Mouse (Mus musculus): Measurements from ENCODE around the gene Nfatc3.

Gene Nfatc3

DNA sequence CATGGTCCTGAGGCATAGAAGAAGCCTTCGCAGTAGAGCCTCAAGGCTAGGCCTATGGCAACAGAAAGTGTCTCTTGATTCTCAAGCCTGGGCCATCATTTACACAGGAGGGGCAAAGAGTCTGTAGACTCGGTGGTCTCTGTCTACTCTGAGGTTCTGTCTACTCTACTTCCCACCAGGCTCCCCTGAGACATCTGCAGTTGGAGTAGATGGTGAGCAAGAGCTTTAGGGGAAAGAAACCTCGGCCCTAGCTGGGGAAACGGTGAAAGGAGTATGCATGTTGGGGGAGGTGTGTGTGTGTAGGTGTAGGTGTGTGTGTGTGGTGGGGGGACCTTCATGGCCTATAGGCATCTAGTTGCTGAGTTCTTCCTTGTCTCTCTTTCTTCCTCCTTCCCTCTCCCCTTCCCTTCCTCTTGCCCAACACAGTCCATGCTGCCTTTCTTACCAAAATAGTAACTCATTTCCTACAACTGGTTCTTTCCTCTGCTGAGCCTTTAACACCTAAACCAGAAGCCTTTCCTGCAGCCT, 2.1 kb upstream of the Nfatc3 start:
- no peak for DNase-seq (ENCODE audit: low spot score in 2 of 2)

DNA sequence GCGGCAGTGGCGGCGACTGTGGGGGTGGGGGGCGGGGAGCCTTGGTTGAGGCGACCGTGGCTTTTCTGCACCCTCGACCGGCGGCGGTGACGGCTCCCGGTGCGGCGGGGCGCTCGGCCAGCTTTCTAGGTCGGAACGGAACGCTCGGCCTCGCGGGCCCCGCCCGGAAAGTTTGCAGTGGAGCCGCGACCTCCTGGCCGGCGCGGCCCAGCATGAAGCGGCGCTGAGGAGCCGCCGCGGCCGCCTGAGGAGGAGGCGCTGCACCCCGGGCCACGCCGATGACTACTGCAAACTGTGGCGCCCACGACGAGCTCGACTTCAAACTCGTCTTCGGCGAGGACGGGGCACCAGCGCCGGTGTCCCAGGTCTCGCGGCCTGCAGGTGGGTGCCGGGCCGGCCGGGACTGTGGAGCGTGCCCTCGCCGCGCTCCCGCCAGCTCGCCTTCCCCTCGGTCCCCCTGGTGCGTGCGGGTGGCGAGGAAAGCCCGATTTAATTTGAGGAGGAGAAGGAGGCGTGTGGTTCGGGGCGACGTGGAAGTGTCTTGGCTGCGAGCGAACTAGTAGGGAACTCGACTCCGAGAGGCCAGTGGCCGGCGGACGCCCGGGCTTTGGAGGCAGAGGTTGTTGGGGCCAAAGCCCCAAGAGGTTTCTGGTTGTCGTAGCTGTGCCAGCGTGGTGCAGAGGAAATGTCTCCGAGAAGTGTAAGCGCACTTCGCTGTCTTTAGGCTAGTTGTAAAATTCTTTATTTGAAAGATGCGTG, 1.2 kb downstream of the Nfatc3 start:
- DNase-seq (ENCODE audit: low spot score in 2 of 2), result peak in 1 of 2 experiments; percentile 44

DNA sequence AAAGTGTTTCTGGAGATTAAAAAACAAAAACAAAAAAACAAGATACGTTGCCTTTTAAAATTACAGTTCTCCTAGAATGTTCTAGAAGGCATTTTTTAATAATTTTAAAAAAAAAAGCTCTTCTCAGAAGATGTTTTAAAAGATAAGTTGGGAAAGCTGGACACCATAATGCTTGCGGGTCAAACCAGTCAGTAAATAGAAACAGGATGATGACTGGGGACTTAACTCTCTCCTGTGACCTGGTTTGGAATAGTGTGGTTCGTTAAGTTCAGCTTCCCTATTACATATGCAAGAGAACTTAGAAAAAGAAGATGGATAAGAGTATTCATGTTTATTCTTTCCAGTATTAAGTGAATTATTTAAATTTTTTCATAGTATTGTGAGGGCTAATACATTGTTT, 1.9 kb downstream of the Nfatc3 start:
- no peak for DNase-seq (ENCODE audit: low spot score in 2 of 2)

DNA sequence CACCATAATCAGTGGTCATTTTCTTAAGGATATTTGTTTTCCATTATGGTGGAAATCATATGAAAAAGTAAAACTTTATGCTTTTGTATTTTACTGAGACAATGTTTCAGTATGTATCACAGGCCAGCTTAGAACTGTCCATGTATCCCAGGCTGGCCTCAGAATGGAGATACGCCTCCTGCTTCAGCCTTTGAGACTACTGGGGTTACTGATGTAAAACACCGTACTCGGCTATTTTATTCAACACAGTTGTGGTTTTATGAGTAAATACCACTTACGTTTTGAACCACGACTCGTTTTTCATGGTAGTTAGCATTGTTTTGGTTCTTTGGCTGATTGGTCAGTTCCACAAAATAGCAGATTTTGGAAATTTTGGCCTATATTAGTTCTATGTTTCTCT, 3.0 kb downstream of the Nfatc3 start:
- DNase-seq (ENCODE audit: low spot score in 2 of 2), result no peak

DNA sequence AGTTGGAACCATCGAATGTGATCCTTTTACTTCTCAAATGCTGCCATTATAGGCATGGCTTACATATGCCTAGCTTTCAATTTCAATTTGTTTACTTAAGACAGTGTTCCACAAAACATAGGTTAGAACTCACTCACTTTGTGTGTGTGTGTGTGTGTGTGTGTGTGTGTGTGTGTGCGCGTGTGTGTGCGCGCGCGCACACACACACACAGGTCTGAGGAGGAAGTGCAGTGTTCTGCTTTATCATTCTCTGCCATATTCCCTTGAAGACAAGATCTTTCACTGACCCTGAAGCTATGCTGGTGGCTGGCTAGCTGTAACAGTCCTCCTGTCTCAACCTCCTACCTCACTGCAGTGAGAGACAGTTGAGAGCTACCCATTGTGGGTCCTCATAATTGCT, 4.4 kb downstream of the Nfatc3 start:
- DNase-seq (ENCODE audit: low spot score in 2 of 2), result no peak

DNA sequence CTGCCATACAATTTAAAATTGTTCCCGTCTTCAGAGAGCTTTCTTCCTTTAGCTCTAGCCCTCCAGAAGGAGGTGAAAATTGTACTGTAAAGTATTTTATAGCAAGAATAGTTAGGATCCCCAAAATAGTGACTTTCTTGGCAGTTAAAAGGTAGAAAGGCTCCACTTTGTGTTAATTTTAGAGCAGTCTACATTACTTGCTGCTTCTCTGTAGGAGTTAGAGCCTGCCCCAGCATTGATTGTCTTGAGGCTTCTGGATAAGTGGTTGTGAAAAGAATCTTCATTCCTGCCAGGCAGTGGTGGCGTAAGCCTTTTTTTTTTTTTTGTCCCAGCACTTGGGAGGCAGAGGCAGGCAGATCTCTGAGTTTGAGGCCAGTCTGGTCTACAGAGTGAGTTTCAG, 8.1 kb downstream of the Nfatc3 start:
- no peak for DNase-seq (ENCODE audit: low spot score in 2 of 2)

DNA sequence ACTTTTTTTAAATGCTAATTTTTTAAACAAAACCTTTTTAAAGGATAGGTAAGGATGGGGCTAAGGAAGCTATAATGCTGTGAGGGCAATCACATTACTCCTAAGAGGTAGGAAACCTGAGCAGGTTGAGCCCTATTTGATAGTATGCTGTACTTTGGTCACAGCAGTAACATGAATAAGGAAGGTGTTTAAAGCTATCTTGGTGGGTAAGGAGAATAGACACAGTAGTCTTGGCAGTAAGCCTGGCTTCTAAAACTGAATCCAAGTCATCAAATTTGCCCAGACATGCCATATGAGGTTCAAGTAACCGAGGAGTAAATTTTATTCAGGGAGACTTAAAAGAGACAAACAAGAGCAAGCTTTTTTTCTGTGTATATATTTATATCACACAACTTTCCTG, 10.9 kb downstream of the Nfatc3 start:
- DNase-seq (ENCODE audit: low spot score in 2 of 2), result no peak

DNA sequence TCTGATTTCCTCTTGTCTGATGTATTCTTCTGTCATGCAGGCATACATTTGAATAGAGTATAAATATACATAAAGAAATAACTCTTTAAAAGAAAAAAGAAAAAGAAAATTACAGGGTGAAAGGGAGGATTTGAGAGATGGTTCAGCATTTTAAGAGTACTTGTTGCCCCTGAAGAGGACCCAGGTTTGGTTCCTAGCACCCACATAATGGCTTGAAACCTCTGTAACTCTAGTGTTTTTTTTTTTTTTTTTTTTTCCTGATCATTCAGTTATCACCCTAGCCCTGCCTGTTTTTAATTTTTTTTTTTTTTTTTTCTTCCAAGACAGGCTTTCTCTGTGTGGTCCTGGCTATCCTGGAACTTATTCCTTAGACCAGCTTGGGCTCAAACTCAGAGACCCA, 13.5 kb downstream of the Nfatc3 start:
- no peak for DNase-seq (ENCODE audit: low spot score in 2 of 2)

DNA sequence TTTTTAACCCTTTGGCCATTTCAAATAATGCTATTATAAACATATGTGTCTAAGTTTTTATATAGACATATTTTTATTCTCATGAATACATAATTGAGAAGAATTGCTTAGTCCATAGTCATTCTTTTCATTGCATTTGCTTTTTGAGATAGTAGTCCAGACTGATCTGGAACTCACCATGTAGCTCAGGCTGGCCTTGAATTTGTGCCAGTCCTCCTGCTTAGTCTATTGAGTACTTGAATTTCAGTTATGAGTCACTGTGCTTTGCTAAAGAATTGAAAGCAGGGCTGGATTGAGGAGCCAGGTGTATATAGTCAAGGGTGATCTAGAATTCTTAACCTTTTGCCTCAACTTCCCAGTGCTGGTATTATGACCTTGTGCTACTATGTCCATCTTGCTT, 15.6 kb downstream of the Nfatc3 start:
- DNase-seq (ENCODE audit: low spot score in 2 of 2), result no peak

DNA sequence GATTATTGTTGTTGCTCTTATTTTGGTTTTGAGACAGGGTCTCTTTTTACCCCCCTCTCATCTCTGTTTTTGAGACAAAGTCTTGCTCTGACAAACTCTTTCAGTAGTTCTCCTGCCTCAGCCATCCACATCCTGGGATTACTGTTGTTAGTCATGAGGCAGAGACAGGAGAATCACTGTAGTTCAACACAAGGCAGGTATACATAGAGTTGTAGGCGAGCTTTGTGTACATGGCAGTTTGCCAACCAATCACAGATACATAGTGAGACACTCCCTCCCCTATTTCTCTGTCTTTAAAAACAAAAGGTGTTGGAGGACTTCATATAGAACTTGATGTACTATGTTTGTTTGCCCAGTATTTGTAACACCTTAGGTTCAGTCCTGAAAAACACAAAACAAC, 16.0 kb downstream of the Nfatc3 start:
- DNase-seq (ENCODE audit: low spot score in 2 of 2), result no peak

DNA sequence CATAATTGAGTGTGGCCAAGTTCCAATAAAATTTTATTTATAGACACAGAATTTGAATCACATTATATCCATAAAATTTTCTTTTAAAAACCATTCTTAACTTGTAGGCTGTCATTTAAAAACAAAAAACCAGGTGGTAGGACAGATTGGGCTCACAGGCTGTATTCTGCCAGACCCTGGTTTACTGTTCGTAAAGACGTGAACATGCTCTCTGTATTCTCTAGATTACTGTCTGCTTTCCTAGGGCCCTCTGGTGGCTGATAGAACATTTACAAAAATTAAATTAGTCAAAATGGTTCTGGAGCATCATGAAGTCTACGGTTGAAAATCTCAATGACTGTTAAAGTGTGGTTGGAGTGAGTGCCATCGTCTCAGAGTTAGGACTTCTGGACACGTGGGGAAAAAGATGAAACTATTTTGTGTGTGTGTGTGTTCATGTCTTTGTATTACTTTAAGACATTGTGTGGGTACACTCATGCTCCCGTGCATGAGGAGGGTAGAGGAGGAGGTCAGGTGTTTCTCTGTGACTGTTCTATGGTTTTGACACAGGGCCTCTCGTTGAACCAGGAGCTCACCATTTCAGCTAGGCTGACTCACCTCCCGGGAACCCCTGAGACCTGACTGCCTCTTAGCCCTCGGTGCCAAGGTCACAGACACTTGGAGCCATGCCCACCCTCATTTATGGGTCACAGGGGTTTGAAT, 16.7 kb downstream of the Nfatc3 start:
- DNase-seq (ENCODE audit: low spot score in 2 of 2), result no peak

DNA sequence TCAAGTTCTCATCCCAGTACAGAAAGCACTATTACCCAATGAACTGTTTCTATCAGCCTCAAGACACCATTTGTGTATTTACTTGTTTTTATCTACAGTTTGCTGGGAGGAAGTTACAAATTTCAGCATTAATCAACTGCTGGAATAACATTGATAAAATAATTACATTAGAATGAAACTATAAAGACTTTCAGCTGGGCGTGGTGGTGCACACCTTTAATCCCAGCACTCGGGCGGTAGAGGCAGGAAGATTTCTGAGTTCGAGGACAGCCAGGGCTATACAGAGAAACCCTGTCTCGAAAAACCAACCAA, 17.2 kb downstream of the Nfatc3 start:
- DNase-seq (ENCODE audit: low spot score in 2 of 2), result no peak

DNA sequence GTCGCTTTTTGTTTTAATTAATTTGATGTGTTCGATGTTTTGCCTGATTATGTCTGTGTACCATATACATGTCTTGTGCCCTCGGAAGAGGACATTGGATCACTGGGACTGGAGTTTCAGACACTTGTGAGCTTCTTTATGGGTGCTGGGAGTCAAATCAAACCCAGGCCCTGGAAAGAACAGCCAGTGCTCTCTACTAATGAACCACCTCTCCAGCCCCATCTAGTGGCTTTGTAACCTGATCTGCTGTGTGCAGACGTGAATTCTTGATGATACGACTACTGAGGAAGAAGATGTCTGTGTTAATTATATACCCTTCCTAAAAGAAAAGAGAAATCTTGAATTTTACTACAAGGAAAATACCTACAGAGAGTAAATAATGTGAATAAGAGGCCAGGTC, 18.0 kb downstream of the Nfatc3 start:
- no peak for DNase-seq (ENCODE audit: low spot score in 2 of 2)

DNA sequence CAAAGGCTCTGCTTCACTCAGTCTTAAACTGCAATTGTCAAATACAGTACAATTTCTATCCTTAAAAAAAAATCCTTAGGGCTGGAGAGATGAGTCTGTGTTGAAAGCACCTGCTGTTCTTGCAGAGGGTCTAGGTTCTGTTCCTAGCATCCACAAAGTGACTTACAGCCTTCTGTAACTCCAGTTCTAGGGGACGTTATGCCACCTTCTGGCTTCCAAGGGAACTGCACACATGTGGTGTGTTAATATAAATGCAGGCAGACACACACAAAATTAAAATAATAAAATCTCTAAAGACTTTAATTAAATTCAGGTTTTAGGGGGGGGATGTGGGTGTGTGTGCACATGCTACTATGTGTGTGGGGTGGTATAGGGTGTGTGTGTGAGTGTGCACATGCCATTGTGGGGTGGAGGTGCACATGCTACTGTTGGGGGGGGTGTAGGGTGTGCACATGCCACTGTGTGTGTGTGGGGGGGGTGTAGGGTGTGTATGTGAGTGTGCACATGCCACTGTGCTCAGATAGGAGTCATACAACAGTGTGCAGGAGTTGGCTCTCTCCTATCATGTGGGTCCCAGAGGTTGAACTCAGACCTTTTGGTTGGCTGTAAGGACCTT, 18.9 kb downstream of the Nfatc3 start:
- DNase-seq (ENCODE audit: low spot score in 2 of 2), result no peak

DNA sequence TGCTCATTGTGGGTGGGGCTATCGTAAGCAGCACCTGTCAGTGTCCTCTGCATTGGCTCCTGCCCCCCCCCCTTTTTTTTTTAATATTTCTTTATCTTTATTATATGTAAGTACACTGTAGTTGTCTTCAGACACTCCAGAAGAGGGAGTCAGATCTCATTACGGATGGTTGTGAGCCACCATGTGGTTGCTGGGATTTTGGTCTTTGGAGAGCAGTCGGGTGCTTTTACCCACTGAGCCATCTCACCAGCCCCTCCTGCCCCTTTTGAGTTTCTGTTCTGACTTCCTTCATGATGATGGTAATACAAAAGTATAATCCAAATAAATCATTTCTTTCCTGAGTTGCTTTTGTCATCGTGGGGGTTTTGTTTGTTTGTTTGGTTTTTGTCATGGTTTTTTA, 43.7 kb downstream of the Nfatc3 start:
- DNase-seq (ENCODE audit: low spot score in 2 of 2), result no peak

DNA sequence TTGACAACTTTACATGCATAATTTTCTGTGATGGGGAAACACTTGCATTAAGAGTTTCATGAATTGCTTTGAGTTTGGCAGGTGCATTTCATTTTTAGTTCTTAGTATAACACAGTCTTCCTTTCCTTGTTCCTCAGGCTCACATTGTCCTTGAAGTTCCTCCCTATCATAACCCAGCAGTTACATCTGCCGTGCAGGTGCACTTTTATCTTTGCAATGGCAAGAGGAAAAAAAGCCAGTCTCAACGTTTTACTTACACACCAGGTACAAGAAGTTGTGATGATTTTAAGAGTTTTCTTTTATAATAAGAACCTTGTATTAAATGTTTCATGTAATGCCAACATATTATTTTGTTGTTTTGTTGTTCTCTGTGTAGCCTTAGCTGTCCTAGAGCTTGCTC, 45.2 kb downstream of the Nfatc3 start:
- no peak for DNase-seq (ENCODE audit: low spot score in 2 of 2)

DNA sequence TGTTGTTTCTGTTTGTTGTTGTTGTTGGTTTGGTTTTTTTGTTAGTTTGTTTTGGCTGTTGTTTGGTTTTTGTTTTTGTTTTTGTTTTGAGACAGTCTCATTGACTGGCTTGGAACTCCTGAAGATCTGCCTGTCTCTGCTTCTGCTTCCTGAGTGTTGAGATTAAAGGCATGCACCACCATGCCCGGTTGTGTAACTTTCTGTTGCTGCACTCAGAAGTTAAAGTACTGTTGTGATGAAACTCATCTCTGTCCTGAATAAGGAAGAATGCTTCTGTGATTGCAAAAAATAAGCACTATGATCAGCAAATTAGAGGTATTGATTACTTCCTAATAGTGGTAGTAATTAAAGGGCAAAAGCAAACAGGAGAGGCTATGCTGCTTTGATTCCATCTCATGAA, 47.6 kb downstream of the Nfatc3 start:
- no peak for DNase-seq (ENCODE audit: low spot score in 2 of 2)

DNA sequence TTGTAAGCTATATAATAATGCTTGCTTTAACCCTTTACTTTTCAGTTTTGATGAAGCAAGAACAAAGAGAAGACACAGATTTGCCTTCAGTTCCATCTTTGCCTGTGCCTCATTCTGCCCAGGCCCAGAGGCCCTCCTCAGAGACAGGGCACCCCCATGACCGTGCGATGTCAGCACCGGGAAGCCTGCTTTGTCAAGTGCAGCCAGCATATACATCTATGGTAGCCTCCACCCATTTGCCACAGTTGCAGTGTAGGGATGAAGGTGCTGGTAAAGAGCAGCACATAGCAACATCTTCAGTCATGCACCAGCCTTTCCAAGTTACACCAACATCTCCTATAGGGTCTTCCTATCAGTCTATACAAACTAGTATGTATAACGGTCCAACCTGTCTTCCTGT, 49.4 kb downstream of the Nfatc3 start:
- no peak for DNase-seq (ENCODE audit: low spot score in 2 of 2)

DNA sequence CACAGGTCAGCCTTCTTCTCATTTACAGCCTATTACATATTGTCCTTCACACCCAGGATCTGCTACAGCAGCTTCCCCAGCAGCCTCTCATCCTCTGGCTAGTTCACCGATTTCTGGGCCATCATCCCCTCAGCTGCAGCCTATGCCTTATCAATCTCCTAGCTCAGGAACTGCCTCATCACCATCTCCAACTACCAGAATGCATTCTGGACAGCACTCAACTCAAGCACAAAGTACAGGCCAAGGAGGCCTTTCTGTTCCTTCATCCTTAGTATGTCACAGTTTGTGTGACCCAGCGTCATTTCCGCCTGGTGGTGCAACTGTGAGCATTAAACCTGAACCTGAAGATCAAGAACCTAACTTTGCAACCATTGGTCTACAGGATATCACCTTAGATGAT, 50.1 kb downstream of the Nfatc3 start:
- no peak for DNase-seq (ENCODE audit: low spot score in 2 of 2)

DNA sequence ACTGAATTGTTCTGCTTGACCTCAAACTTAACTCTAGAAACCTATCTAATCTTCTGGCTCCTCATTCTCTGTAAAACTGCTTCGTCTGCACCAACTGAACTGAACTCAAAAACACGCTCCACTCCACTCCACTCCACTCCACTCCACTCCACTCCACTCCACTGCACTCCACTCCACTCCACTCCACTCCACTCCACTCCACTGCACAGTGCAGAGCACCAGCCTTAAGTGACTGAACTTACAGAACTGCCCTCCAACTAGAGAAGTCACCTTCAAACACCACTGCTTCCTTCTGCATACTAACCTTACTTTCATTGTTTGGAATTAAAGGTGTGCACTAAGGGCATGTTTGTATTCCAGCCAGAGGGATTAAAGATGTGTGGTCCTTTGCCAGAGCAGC, 53.4 kb downstream of the Nfatc3 start:
- DNase-seq (ENCODE audit: low spot score in 2 of 2), result no peak

DNA sequence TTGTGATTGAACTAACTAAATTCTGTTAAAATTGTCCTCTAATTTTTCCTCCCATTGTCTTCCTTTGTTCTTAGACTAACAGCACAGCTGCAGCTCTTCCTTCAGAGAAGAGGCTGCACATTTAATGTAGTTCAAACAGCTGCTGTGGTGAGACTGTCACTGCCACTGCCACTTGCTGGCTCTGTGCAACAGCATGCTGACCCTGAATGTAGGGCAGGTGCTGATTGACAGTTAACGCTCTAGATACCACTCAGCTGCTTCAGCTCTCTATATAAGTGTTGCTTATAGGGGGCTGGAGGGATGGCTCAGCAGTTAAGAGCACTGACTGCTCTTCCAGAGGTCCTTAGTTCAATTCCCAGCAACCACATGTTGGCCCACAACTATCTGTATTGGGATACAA, 53.9 kb downstream of the Nfatc3 start:
- no peak for DNase-seq (ENCODE audit: low spot score in 2 of 2)

DNA sequence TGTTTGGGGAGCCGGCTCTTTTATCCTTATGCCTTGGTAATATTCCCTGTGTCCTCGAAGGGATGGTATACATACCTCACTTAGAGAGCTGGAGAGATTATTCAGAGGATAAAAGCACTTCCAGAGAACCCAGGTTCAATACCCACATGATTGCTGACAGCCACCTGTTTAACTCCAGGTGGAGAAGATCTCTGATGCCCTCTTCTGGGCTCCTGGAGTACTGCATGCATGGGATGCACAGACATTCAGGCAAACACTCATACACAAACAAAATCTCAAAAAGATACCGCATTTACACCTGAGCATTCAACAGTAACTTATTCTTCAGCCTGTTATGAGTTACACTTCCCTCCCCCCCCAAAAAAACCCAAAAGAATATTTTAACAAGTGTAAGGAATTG, 57.3 kb downstream of the Nfatc3 start:
- no peak for DNase-seq (ENCODE audit: low spot score in 2 of 2)

DNA sequence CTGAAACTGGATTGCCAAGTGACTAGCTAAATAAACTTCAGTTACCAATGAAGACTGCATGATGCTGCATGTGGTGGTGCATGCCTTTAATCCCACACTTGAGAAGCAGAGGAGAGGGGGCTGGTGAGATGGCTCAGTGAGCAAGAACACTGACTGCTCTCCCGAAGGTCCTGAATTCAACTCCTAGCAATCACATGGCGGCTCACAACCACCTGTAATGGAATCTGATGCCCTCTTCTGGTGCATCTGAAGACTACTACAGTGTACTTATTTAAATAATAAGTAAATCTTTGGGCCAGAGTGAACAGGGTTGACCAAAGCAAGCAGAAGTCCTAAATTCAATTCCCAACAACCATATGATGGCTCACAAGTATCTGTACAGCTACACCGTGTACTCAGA, 64.8 kb downstream of the Nfatc3 start:
- DNase-seq (ENCODE audit: low spot score in 2 of 2), result no peak

Data from right cerebral cortex, adult 2 months (tissue).